Mouse (Mus musculus): ENCODE results near the gene Itgb1. TPM values are rescaled to one million over a fixed set of nuclear protein-coding genes. Genes with fewer than 3 reads are reported as not detected.
A peak's percentile ranks its signal among the peaks of the same experiment; 100 is the strongest.

Gene Itgb1
- polyA plus RNA-seq, 1 experiment from 2014 or later = 246 TPM

DNA sequence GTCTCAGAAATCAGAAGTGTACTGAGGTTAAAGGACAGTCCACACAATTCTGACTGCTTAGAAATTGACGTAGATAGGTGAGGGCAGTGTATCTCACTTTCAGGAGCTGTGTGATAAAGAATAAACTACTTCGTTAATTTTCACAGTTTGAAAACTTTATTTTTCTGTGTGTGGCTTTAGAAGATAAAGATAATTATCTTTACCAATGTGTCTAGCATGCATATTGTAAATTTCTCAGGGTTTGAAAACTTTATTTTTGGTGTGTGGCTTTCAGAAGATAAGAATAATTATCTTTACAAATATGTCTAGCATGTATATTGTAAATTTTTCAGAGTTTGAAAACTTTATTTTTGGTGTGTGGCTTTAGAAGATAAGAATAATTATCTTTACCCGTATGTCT is 3.2 kb downstream of the Itgb1 start:
- Histone ChIP-seq H3K4me2 (replicated peaks; ENCODE audit: low read depth) (0 out of 2 replicates have a peak overlapping the region, but pooled peaks have one; percentile 9), H3K27me3 (ENCODE audit: control insufficient read depth, insufficient read depth, low read length) (no peaks in the 10 kb centered on the region)
- 52% methylated on average over 3 of the region's 3 CpGs for WGBS

DNA sequence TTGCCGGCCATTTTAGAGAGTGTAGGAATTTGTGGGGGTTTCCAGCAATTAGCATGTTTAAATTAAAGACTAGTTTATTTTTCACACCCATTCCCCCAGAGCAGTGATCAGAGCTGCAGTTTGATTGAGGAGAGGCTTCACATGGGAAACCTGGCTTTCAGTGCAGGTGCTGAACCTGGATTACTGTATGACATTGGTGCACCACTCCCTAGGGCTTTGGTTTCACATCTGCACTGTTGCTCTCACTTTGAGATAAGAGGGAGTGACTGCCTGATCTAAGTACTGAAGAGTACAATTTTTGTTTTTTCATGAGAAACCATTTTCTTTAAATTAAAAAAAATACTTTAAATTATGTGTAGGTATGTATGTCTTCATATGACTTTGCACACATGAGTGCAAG is 4.6 kb downstream of the Itgb1 start:
- H3K4me2 ChIP-seq (replicated peaks; ENCODE audit: low read depth) = peak overlapping the region; percentile 18; the same call in 1 of the 2 replicates

More for the DNA sequence above, 3.2 kb downstream of the Itgb1 start:
- DNase-seq (ENCODE audit: low spot score) (no peak), ATAC-seq (ENCODE audit: low FRiP score, low TSS enrichment) (no peak)
- Histone ChIP-seq H3K4me1 (replicated peaks; ENCODE audit: control insufficient read depth, insufficient read depth) (no peaks in the 10 kb centered on the region), H3K27ac (replicated peaks) (no peak overlapping the region), H3K4me3 (ENCODE audit: low read depth, low read length) (no peak overlapping the region), H3K9me3 (ENCODE audit: control insufficient read depth, low read length) (no peaks in the 10 kb centered on the region), H3K36me3 (ENCODE audit: control insufficient read depth, insufficient read depth, low read length) (no peaks in the 10 kb centered on the region), H3K9ac (ENCODE audit: low read length) (no peak overlapping the region)
- no peak for TF ChIP-seq CTCF (IDR thresholded peaks at IDR 0.05; ENCODE audit: low read depth)
- TF ChIP-seq EP300 (optimal IDR thresholded peaks at IDR 0.05) = no peak

DNA sequence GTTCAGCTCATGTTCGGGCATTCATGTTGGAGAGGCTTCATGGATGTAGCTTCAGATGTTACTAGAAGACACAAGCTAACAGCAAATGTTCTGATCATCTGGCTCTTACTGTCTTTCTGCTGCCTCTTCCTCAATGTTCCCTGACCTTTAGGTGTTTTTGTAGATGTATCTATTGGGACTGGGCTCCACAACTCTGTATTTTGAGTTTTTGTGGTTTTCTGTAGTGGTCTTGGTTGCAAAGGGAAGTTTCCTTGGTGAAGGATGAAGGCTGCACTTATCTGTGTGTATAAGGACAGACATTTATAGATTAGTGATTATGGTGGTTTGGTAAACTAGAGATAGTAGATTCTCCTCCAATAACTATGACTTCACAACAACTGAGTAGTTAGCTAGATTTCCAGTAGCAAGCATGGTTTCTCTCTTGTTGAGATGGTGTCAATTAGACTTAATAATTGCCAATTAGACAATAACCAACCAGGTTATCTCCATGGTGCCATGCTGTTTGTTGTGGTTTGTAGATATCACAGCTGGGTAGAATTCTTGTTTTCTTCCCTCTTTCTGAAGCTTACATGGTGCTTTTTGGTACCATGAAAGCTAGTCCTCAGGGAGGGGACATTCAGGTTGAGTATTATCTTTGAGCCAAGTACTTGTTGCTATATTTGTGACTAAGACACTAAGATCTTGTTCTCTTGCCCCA is 11.4 kb downstream of the Itgb1 start:
- 91% methylated on average over 1 of the region's 1 CpGs for WGBS
- no peaks in the 10 kb centered on the region for H3K9me3 ChIP-seq (ENCODE audit: control insufficient read depth, low read length)
- H3K27me3 ChIP-seq (ENCODE audit: control insufficient read depth, insufficient read depth, low read length) = no peaks in the 10 kb centered on the region

More for the DNA sequence above, 4.6 kb downstream of the Itgb1 start:
- WGBS = 64% methylated on average over 1 of the region's 1 CpGs
- H3K4me1 ChIP-seq (replicated peaks; ENCODE audit: control insufficient read depth, insufficient read depth) = no peaks in the 10 kb centered on the region; the same call in 1 of the 2 replicates
- no peak overlapping the region for H3K4me3 ChIP-seq (ENCODE audit: low read depth, low read length)
- no peak overlapping the region for H3K27ac ChIP-seq (replicated peaks)
- ATAC-seq (ENCODE audit: low FRiP score, low TSS enrichment) (no peak), DNase-seq (ENCODE audit: low spot score) (no peak)
- H3K9ac ChIP-seq (ENCODE audit: low read length) = no peak overlapping the region
- H3K27me3 ChIP-seq (ENCODE audit: control insufficient read depth, insufficient read depth, low read length) = no peaks in the 10 kb centered on the region
- TF ChIP-seq EP300 (optimal IDR thresholded peaks at IDR 0.05) = no peak
- no peak for TF ChIP-seq CTCF (IDR thresholded peaks at IDR 0.05; ENCODE audit: low read depth)
- no peaks in the 10 kb centered on the region for H3K36me3 ChIP-seq (ENCODE audit: control insufficient read depth, insufficient read depth, low read length)
- no peaks in the 10 kb centered on the region for H3K9me3 ChIP-seq (ENCODE audit: control insufficient read depth, low read length)

GRCm38 (mm10) chr8:128697945-128698344 is 12.5 kb downstream of the Itgb1 start:
- no peaks in the 10 kb centered on the region for H3K36me3 ChIP-seq (ENCODE audit: control insufficient read depth, insufficient read depth, low read length)
- H3K4me2 ChIP-seq (replicated peaks; ENCODE audit: low read depth) = no peak overlapping the region
- TF ChIP-seq EP300 (optimal IDR thresholded peaks at IDR 0.05) (no peak), CTCF (IDR thresholded peaks at IDR 0.05; ENCODE audit: low read depth) (no peak)
- WGBS = 16% methylated on average over 3 of the region's 3 CpGs
- no peak overlapping the region for H3K9ac ChIP-seq (ENCODE audit: low read length)
- H3K9me3 ChIP-seq (ENCODE audit: control insufficient read depth, low read length) = no peaks in the 10 kb centered on the region
- H3K4me3 ChIP-seq (ENCODE audit: low read depth, low read length) = no peak overlapping the region
- DNase-seq (ENCODE audit: low spot score) (no peak), ATAC-seq (ENCODE audit: low FRiP score, low TSS enrichment) (no peak)
- no peak overlapping the region for H3K27ac ChIP-seq (replicated peaks)
- H3K27me3 ChIP-seq (ENCODE audit: control insufficient read depth, insufficient read depth, low read length) = no peaks in the 10 kb centered on the region
- no peaks in the 10 kb centered on the region; the same call in 1 of the 2 replicates for H3K4me1 ChIP-seq (replicated peaks; ENCODE audit: control insufficient read depth, insufficient read depth)

More for the DNA sequence above, 11.4 kb downstream of the Itgb1 start:
- Histone ChIP-seq H3K36me3 (ENCODE audit: control insufficient read depth, insufficient read depth, low read length) (no peaks in the 10 kb centered on the region), H3K4me1 (replicated peaks; ENCODE audit: control insufficient read depth, insufficient read depth) (no peaks in the 10 kb centered on the region; the same call in 1 of the 2 replicates), H3K9ac (ENCODE audit: low read length) (no peak overlapping the region), H3K27ac (replicated peaks) (no peak overlapping the region), H3K4me2 (replicated peaks; ENCODE audit: low read depth) (no peak overlapping the region), H3K4me3 (ENCODE audit: low read depth, low read length) (no peak overlapping the region)
- TF ChIP-seq EP300 (optimal IDR thresholded peaks at IDR 0.05) (no peak), CTCF (IDR thresholded peaks at IDR 0.05; ENCODE audit: low read depth) (no peak)
- no peak for ATAC-seq (ENCODE audit: low FRiP score, low TSS enrichment)
- DNase-seq (ENCODE audit: low spot score) = no peak

DNA sequence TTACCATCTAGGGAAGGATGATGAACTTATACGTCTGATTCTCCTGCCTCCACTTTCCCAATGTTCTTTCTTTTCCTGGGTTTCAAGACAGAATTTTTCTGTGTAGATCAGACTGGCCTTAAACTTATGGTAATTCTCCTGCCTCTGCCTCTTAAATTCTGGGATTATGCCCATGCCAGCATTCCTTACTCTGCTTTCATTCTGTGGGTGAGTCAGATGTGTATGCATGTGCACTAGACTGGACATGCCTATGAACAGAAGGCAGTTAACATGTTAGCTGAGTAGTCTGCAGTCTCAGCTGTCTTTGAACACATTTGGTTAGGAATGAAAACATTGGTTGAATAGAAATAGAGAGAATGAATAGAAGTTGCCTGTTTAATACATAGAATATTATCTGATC is 18.9 kb downstream of the Itgb1 start:
- ATAC-seq (ENCODE audit: low FRiP score, low TSS enrichment) (no peak), DNase-seq (ENCODE audit: low spot score) (no peak)
- Histone ChIP-seq H3K27ac (replicated peaks) (no peak overlapping the region), H3K9ac (ENCODE audit: low read length) (no peak overlapping the region), H3K4me2 (replicated peaks; ENCODE audit: low read depth) (no peak overlapping the region), H3K4me1 (replicated peaks; ENCODE audit: control insufficient read depth, insufficient read depth) (peaks cover 3% of the 10 kb centered on the region; the same call in 1 of the 2 replicates), H3K36me3 (ENCODE audit: control insufficient read depth, insufficient read depth, low read length) (peaks cover 4% of the 10 kb centered on the region; the same call in 1 of the 2 replicates), H3K9me3 (ENCODE audit: control insufficient read depth, low read length) (no peaks in the 10 kb centered on the region), H3K27me3 (ENCODE audit: control insufficient read depth, insufficient read depth, low read length) (no peaks in the 10 kb centered on the region), H3K4me3 (ENCODE audit: low read depth, low read length) (no peak overlapping the region)
- WGBS = 50% methylated on average over 1 of the region's 1 CpGs
- TF ChIP-seq EP300 (optimal IDR thresholded peaks at IDR 0.05) (no peak), CTCF (IDR thresholded peaks at IDR 0.05; ENCODE audit: low read depth) (no peak)

DNA sequence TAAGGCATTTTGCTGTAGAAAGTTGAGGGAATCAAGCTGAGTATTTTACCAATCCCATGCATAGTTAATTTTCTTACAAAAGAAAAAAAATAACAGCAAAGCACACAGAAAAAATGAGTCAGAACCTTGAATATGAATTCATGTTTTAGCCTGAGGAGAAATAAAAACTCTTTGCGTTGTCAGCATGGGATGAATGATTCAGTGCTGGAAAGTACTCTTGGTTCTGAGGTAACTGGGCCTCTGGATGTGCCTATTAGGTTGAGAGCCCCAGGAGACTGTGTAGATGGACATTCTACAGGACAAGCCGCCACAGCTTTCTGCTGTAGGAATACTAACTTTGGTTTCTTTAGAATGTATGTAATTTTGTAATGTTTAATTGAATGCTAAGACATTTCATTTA is 19.4 kb downstream of the Itgb1 start:
- H3K36me3 ChIP-seq (ENCODE audit: control insufficient read depth, insufficient read depth, low read length) = peaks cover 4% of the 10 kb centered on the region; the same call in 1 of the 2 replicates
- H3K9ac ChIP-seq (ENCODE audit: low read length) = no peak overlapping the region
- H3K9me3 ChIP-seq (ENCODE audit: control insufficient read depth, low read length) = no peaks in the 10 kb centered on the region
- H3K4me2 ChIP-seq (replicated peaks; ENCODE audit: low read depth) = no peak overlapping the region
- WGBS = 68% methylated on average over 2 of the region's 2 CpGs
- DNase-seq (ENCODE audit: low spot score) (no peak), ATAC-seq (ENCODE audit: low FRiP score, low TSS enrichment) (no peak)
- TF ChIP-seq CTCF (IDR thresholded peaks at IDR 0.05; ENCODE audit: low read depth) = no peak
- no peak for TF ChIP-seq EP300 (optimal IDR thresholded peaks at IDR 0.05)
- peak overlapping the region; percentile 35; the same call in 1 of the 2 replicates for H3K27ac ChIP-seq (replicated peaks)
- H3K4me3 ChIP-seq (ENCODE audit: low read depth, low read length) = no peak overlapping the region
- H3K4me1 ChIP-seq (replicated peaks; ENCODE audit: control insufficient read depth, insufficient read depth) = peaks cover 3% of the 10 kb centered on the region; the same call in 1 of the 2 replicates
- H3K27me3 ChIP-seq (ENCODE audit: control insufficient read depth, insufficient read depth, low read length) = no peaks in the 10 kb centered on the region

Measured in stomach, postnatal 0 days (tissue).